Mouse (Mus musculus) heart, adult 2 months (tissue): Measurements from ENCODE around the gene Tbx6. TPM values are rescaled to one million over a fixed set of nuclear protein-coding genes. Genes with fewer than 3 reads are reported as not detected.

Experiments
- DNase-seq, 2 experiments: peaks; one replicate each; pipeline ENCODE4 v3.0.0; 2021
- H3K27ac ChIP-seq: fragments of 200-600 bp; 2 replicates; pipeline ENCODE4 v1.8.1; 2022
- H3K27me3 ChIP-seq: fragments of 200-500 bp; 2 replicates; pipeline ENCODE4 v1.6.1; 2012; ENCODE audit warnings: mild to moderate bottlenecking, low read length, inconsistent platforms, mixed read lengths; ENCODE audit not compliant: control insufficient read depth, insufficient read depth
- H3K36me3 ChIP-seq: fragments of 200-500 bp; 2 replicates; pipeline ENCODE4 v1.6.1; 2012; ENCODE audit warnings: low read length, inconsistent platforms; ENCODE audit not compliant: control insufficient read depth, insufficient read depth
- H3K4me1 ChIP-seq: fragments of 200-500 bp; 2 replicates; pipeline ENCODE4 v1.6.1; 2011; ENCODE audit warnings: low read length; ENCODE audit not compliant: control insufficient read depth, insufficient read depth
- H3K4me3 ChIP-seq: fragments of 200-600 bp; 2 replicates; pipeline ENCODE4 v1.8.1; 2022
- H3K79me2 ChIP-seq: fragments of 200-500 bp; replicated peaks from 2 replicates; pipeline ENCODE4 v1.6.1; 2012; ENCODE audit warnings: mild to moderate bottlenecking, inconsistent platforms, low read length, moderate library complexity, mixed read lengths; ENCODE audit not compliant: control insufficient read depth, insufficient read depth
- H3K9ac ChIP-seq: fragments of 200-500 bp; 2 replicates; pipeline ENCODE4 v1.6.1; 2012; ENCODE audit warnings: low read depth, mild to moderate bottlenecking, control low read depth, inconsistent platforms, low read length, mixed read lengths
- CTCF ChIP-seq: fragments of 200-600 bp; IDR thresholded peaks from 2 replicates; pipeline ENCODE4 v1.8.1; 2022; ENCODE audit warnings: antibody characterized with exemption, mild to moderate bottlenecking, moderate library complexity
- EP300 ChIP-seq: fragments of 200-500 bp; IDR thresholded peaks from 2 replicates; pipeline ENCODE4 v1.6.1; 2011; ENCODE audit warnings: low read depth, low read length, control low read depth; ENCODE audit not compliant: insufficient read depth
- POLR2A ChIP-seq: fragments of 200-500 bp; IDR thresholded peaks from 2 replicates; pipeline ENCODE4 v1.6.1; 2011; ENCODE audit warnings: mild to moderate bottlenecking, low read depth, low read length, control low read depth; ENCODE audit not compliant: insufficient read depth
- WGBS: fragments of 180-500 bp; shearing (Covaris S2); methylation state at CpG from one replicate; pipeline ENCODE4 v1.1.7; 2018; 5-methylcytosine and 5-hydroxymethylcytosine counted together
- intact Hi-C: fragments of 180-260 bp; cut with DNase I; formaldehyde crosslinking; loops from one replicate; pipeline ENCODE4 v1.15.1; 2025
- polyA plus RNA-seq: library from polyadenylated mRNA; depleted of rRNA; stranded (reverse); fragments of >200 nt; gene quantifications from 2 replicates; pipeline ENCODE4 v1.2.3, GENCODE M21; 2012
- total RNA-seq, 2 experiments: library from RNA; stranded (reverse); gene quantifications; 2 replicates each; pipeline ENCODE4 v1.2.3; 2021

The Tbx6 gene
- total and polyA plus RNA-seq, 3 experiments, result 0.44 to 2.9 (median 0.66) TPM

DNA sequence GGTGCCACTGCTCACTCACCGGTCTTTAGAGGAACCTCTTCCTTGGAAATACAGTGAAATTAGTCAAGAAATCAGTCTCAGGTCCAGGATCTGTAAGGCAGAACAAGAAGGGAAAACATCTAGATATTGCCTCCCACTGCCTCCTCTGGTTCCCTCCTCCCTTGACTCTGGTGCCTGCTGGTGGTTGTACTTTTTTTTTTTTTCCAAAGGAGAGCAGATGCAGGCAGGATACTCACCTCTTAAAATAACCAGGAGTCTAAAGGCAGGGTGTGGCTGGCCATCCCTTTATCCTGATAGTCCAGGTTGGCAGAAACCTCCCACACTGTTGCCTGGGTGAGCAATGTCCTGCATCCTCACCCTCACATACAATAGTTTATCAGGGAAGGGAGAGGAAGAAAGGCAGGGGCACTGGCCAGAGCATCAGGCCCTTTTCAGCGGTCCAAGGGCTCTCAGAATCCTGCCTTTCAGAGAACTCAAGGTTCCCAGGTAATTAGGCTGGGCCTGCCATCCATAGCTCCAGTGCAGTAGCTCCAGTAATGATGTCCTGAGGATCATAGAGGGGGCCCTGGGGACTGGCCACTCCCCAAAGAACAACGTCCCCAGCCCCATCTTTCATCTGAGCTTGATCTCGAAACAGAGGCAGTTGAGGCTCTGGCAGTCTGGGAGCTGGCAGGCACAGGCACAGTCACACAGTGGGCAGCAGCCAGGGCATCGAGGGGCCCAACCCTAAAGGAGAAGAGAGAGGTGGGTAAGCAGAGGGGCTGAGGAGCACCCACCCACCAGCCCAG is 19.2 kb downstream of the Tbx6 start:
- H3K36me3 ChIP-seq, result peaks cover 7% of the 10 kb centered on the region
- H3K9ac ChIP-seq, result peak overlapping the region; percentile 87
- 59% methylated on average over 5 of the region's 5 CpGs for WGBS
- TF ChIP-seq POLR2A (no peak), CTCF (0 out of 2 replicates have a peak, but pooled peaks have one; percentile 4)
- no peaks in the 10 kb centered on the region for H3K27me3 ChIP-seq
- peaks cover 5% of the 10 kb centered on the region for H3K4me1 ChIP-seq
- H3K79me2 ChIP-seq, result no peaks in the 10 kb centered on the region
- DNase-seq, result no peak
- peak overlapping the region; percentile 76 for H3K4me3 ChIP-seq
- intact Hi-C loops, result no loop called here
- H3K27ac ChIP-seq, result peak overlapping the region; percentile 100

DNA sequence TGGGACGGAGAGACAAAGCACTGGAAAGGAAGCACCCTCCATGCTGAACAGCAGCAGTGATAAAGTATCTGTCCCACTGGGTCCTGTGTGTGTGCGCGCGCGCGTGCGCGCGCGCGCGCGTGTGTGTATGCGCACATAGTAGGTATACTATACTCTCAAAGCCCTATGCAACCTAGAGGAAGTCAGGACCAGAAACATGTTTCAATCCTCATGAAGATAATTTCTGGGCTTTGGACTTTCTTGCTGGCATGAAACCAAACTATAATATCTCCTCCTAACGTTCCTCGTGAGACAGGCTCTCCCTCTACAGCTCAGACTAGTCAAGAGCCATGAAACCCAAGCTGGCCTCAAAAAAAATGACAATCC is 19.8 kb downstream of the Tbx6 start:
- intact Hi-C loops, result no loop called here

DNA sequence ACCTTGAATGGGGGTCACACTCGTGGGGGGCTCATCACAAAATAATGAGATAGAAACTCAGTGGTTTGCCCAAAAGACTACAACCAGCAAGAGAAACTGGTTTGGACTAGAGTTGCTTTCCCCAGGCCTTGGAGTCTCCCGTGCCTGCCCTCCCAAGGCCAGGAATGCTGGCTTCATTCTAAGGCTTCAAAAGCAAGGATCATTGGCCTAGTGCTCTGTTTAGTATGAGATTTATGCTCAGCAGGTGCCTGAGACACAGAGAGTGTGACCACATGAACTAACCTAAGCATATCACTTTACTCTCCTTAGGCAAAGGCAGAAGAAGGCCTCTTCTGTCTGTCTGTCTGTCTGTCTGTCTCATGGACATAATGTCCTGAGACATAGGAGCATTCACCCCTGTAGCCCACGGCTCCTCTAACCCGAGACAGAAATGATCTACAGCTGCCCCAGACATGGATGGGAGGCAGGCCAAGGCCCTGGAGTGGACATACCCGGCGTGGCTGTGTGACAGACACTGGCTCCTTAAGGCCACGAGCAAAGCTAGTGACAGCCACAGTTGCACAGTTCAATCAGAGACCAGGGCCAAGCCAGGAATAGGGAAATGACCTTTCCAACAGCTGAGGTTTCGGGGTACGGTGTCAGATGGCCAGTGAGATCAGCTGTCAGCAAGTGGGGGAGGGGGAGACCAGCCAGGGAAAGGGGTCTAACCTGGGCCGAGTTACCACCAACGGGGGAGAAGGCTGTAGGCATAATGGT is 21.0 kb downstream of the Tbx6 start:
- no peaks in the 10 kb centered on the region for H3K27me3 ChIP-seq
- peaks cover 4% of the 10 kb centered on the region for H3K4me1 ChIP-seq
- intact Hi-C loops, result no loop called here
- WGBS, result 80% methylated on average over 11 of the region's 11 CpGs
- H3K79me2 ChIP-seq, result no peaks in the 10 kb centered on the region
- no peak overlapping the region for H3K9ac ChIP-seq
- no peaks in the 10 kb centered on the region for H3K36me3 ChIP-seq
- no peak for TF ChIP-seq CTCF
- TF ChIP-seq EP300, result no peak
- TF ChIP-seq POLR2A, result no peak
- no peak overlapping the region for H3K4me3 ChIP-seq
- no peak for DNase-seq
- no peak overlapping the region for H3K27ac ChIP-seq

More for the DNA sequence above, 19.8 kb downstream of the Tbx6 start:
- WGBS, result 90% methylated on average over 16 of the region's 16 CpGs
- Histone ChIP-seq H3K27me3 (no peaks in the 10 kb centered on the region), H3K79me2 (no peaks in the 10 kb centered on the region), H3K4me3 (no peak overlapping the region), H3K36me3 (peaks cover 7% of the 10 kb centered on the region), H3K27ac (peak overlapping the region; percentile 100), H3K4me1 (peaks cover 5% of the 10 kb centered on the region), H3K9ac (no peak overlapping the region)
- TF ChIP-seq POLR2A (no peak), CTCF (no peak), EP300 (no peak)
- DNase-seq, result no peak

DNA sequence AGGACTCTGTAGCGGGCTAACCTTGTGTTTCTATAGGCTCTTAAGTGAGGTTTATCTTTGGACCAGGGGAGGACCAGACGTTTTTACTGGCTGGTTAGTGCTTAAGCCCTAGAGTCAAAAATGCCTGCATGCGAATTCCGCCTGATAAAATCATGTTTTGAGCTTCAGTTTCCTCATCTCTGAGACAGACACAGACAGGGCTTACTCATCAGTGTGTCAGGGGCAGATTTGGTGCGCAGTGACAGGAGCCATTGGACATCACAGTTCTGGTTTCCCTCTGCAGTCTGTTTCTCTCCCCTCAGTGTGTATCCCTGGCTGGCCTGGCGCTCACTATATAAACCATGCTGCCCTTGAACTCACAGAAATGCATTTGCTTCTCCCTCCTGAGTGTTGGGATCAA is 21.9 kb downstream of the Tbx6 start:
- H3K36me3 ChIP-seq, result no peaks in the 10 kb centered on the region
- no peak overlapping the region for H3K4me3 ChIP-seq
- no peak overlapping the region for H3K27ac ChIP-seq
- peaks cover 4% of the 10 kb centered on the region for H3K4me1 ChIP-seq
- TF ChIP-seq POLR2A, result no peak
- TF ChIP-seq CTCF, result no peak
- TF ChIP-seq EP300, result no peak
- H3K27me3 ChIP-seq, result no peaks in the 10 kb centered on the region
- H3K79me2 ChIP-seq, result no peaks in the 10 kb centered on the region
- DNase-seq, result no peak
- intact Hi-C loops, result no loop called here
- no peak overlapping the region for H3K9ac ChIP-seq
- WGBS, result 87% methylated on average over 6 of the region's 6 CpGs

DNA sequence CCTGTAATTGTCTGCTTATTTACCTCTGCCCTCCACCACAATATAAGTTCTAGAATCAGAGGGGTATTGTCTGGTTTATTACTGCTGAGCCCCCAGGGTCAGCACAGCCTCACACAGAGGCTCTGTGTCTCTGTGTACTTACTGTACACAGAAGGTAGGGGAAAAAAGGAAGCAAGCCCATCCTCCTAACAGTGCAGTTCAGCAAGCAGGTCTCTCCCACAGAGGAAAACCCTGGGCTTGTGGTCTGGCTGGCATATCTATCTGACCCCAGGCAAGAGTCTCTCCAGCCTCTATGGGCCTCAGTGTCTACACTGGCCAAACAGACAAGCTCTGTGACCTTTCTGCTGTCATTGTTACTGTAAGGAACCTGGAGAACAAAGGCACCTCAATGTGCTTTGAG is 22.5 kb downstream of the Tbx6 start:
- TF ChIP-seq POLR2A, result no peak
- TF ChIP-seq CTCF, result no peak
- TF ChIP-seq EP300, result no peak
- no peak overlapping the region for H3K4me3 ChIP-seq
- intact Hi-C loops, result no loop called here
- no peak for DNase-seq
- H3K27ac ChIP-seq, result no peak overlapping the region
- H3K36me3 ChIP-seq, result no peaks in the 10 kb centered on the region
- H3K27me3 ChIP-seq, result no peaks in the 10 kb centered on the region
- no peak overlapping the region for H3K9ac ChIP-seq
- peaks cover 4% of the 10 kb centered on the region for H3K4me1 ChIP-seq
- H3K79me2 ChIP-seq, result no peaks in the 10 kb centered on the region

DNA sequence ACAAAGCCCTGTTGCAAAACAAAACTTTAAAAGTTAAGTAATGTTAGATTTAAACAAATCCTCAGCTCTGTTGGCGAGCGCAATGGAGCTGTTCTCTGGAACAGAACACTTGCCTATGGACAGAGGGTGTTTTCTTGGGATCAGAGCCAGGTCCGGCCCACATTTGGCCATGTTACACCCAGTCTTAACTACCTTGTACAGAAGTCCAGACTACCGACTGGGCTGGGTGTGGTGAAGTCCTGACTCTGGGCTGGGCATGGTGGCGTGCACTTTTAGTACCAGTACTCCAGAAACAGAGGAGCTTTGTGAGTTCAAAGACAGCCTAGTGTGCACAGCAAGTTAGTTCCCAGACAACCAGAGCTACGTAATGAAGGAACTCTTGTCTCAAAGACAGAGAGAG is 25.7 kb downstream of the Tbx6 start:
- Histone ChIP-seq H3K4me3 (no peak overlapping the region), H3K27ac (no peak overlapping the region), H3K4me1 (peaks cover 1% of the 10 kb centered on the region; the same call in 1 of the 2 replicates), H3K79me2 (no peaks in the 10 kb centered on the region), H3K36me3 (no peaks in the 10 kb centered on the region), H3K9ac (no peak overlapping the region), H3K27me3 (no peaks in the 10 kb centered on the region)
- intact Hi-C loops, result no loop called here
- WGBS, result 62% methylated on average over 6 of the region's 6 CpGs
- DNase-seq, result no peak
- TF ChIP-seq EP300 (no peak), POLR2A (no peak), CTCF (no peak)
